Mouse (Mus musculus): ENCODE measurements around the gene Glp1r. TPM values are rescaled to one million over a fixed set of nuclear protein-coding genes. Genes with fewer than 3 reads are reported as not detected.
A peak's percentile ranks its signal among the peaks of the same experiment; 100 is the strongest.

Gene Glp1r
- polyA plus RNA-seq (2015; fragmentation: Nextera tagmentation; extraction: Ambion mirVana), result 0.28 and 0.42 TPM in 2 replicates

GRCm38 (mm10) chr17:30901627-30902026 lies at the start of gene Glp1r:
Gene Glp1r (plus strand): TSS chr17:30901817.
- Histone ChIP-seq H3K9me3 (replicated peaks) (no peaks in the 10 kb centered on the region), H3K9ac (peak within 1 kb of the TSS; percentile 36; the same call in 1 of the 2 replicates), H3K4me3 (replicated peaks) (peak within 1 kb of the TSS; percentile 49), H3K27me3 (peaks cover 54% of the 10 kb centered on the region), H3K4me2 (peak within 1 kb of the TSS; percentile 94), H3K36me3 (no peaks in the 10 kb centered on the region), H3K27ac (no peak within 1 kb of the TSS), H3K4me1 (peaks cover 8% of the 10 kb centered on the region)
- WGBS, result under 1% methylated on average over 37 of the region's 37 CpGs
- ATAC-seq (replicated peaks; ENCODE audit: low FRiP score), result 0 out of 2 replicates have a peak, but pooled peaks have one; percentile 36

DNA sequence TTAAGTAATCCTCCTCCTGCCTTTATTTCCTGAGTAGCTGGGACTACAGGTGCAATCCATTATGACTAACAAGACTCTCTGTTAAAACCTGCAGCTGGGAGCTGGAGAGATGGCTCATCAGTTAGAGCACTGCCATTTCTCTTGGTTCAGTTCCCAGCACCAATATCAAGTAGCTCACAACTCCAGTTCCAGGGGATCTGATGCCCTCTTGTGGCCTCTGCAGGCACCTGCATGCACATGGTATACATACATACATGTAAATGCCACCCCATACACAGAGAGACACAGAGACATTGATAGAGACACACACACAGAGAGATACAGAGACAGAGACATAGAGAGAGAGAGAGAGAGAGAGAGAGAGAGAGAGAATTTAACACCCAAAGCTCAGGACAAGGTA lies 49.3 kb upstream of the Glp1r start:
- no peaks in the 10 kb centered on the region for H3K27me3 ChIP-seq
- H3K4me3 ChIP-seq (replicated peaks), result no peak overlapping the region
- no peaks in the 10 kb centered on the region for H3K4me1 ChIP-seq
- H3K4me2 ChIP-seq, result no peak overlapping the region
- no peaks in the 10 kb centered on the region for H3K36me3 ChIP-seq
- no peak overlapping the region for H3K27ac ChIP-seq
- H3K9ac ChIP-seq, result no peak overlapping the region
- H3K9me3 ChIP-seq (replicated peaks), result no peaks in the 10 kb centered on the region
- ATAC-seq (replicated peaks; ENCODE audit: low FRiP score), result no peak

GRCm38 (mm10) chr17:30857347-30857746 lies 44.3 kb upstream of the Glp1r start:
- Histone ChIP-seq H3K27ac (no peak overlapping the region), H3K27me3 (no peaks in the 10 kb centered on the region), H3K9me3 (replicated peaks) (no peaks in the 10 kb centered on the region), H3K4me3 (replicated peaks) (no peak overlapping the region), H3K4me2 (no peak overlapping the region), H3K36me3 (no peaks in the 10 kb centered on the region), H3K4me1 (peaks cover 16% of the 10 kb centered on the region), H3K9ac (no peak overlapping the region)
- WGBS, result 93% methylated on average over 5 of the region's 5 CpGs
- no peak for ATAC-seq (replicated peaks; ENCODE audit: low FRiP score)

DNA sequence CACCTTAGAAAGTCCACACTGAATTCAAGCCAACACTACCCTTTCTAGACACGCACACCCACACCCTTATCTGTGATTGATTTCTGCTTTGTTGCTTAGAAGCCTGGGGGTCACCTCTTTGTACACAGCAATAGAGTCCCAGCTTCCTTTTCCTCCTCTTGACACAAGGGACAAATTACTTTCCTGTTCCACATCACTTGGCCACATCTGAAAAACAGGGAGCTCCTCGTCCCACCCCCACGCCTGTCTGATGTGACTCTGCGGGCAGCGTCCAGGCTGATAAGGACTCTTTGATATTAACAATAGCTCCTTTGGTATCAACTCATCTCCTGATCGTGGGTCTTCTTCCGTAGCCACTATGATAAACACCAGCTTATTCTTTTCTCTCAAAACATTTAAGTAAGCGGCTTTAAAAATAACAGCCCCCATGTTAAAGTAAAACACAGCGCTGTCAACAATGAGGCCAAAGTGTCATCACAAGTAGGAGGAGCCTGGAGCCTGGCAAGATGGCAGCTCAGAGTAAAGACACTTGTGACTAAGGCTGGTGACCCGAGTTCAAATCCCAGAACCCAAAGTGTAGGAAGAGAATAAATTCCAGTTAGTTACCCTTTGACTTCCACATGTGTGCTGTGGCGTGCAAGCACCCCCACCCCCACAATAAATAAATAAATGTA lies 42.9 kb upstream of the Glp1r start:
- Histone ChIP-seq H3K4me2 (no peak overlapping the region), H3K4me1 (peaks cover 16% of the 10 kb centered on the region), H3K9ac (no peak overlapping the region), H3K27ac (no peak overlapping the region), H3K27me3 (no peaks in the 10 kb centered on the region), H3K4me3 (replicated peaks) (no peak overlapping the region), H3K9me3 (replicated peaks) (no peaks in the 10 kb centered on the region), H3K36me3 (no peaks in the 10 kb centered on the region)
- ATAC-seq (replicated peaks; ENCODE audit: low FRiP score), result no peak
- 38% methylated on average over 11 of the region's 11 CpGs for WGBS

GRCm38 (mm10) chr17:30859989-30860585 lies 41.5 kb upstream of the Glp1r start:
- Histone ChIP-seq H3K4me3 (replicated peaks) (no peak overlapping the region), H3K9ac (no peak overlapping the region), H3K36me3 (no peaks in the 10 kb centered on the region), H3K9me3 (replicated peaks) (no peaks in the 10 kb centered on the region), H3K4me1 (peaks cover 16% of the 10 kb centered on the region), H3K27ac (no peak overlapping the region), H3K4me2 (no peak overlapping the region), H3K27me3 (no peaks in the 10 kb centered on the region)
- ATAC-seq (replicated peaks; ENCODE audit: low FRiP score), result no peak
- 39% methylated on average over 10 of the region's 10 CpGs for WGBS

DNA sequence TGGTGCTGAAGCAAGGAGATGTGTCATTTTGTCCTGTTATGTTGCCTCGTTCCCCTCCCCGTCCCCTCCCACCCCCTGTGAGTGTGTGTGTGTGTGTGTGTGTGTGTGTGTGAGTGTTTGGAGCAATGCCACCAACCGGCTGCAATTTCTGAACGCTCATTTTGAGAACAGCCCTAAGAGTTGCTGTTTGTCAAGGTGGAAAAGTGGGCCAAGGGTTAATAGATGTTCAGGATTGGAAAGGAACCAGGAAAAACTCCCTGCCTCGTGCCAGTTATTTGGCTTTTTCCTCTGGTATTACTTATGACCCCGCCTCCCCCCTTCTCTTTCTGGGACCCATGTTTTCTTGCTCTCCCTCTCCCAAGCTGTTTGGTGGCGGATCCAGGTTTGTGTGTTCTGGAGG lies 41.0 kb upstream of the Glp1r start:
- WGBS, result 61% methylated on average over 7 of the region's 7 CpGs
- Histone ChIP-seq H3K9me3 (replicated peaks) (no peaks in the 10 kb centered on the region), H3K4me2 (no peak overlapping the region), H3K36me3 (no peaks in the 10 kb centered on the region), H3K4me3 (replicated peaks) (no peak overlapping the region), H3K4me1 (peaks cover 16% of the 10 kb centered on the region), H3K27me3 (no peaks in the 10 kb centered on the region), H3K9ac (no peak overlapping the region), H3K27ac (no peak overlapping the region)
- no peak for ATAC-seq (replicated peaks; ENCODE audit: low FRiP score)

- Histone ChIP-seq H3K9me3 (replicated peaks) (no peaks in the 10 kb centered on the region), H3K4me1 (peaks cover 4% of the 10 kb centered on the region; the same call in 1 of the 2 replicates), H3K4me3 (replicated peaks) (no peak overlapping the region), H3K9ac (no peak overlapping the region), H3K27me3 (no peaks in the 10 kb centered on the region), H3K36me3 (no peaks in the 10 kb centered on the region), H3K4me2 (no peak overlapping the region), H3K27ac (no peak overlapping the region)
- no peak for ATAC-seq (replicated peaks; ENCODE audit: low FRiP score)
- 64% methylated on average over 8 of the region's 8 CpGs for WGBS
These were observed 35.3 kb upstream of the Glp1r start for GRCm38 (mm10) chr17:30866281-30866680.

DNA sequence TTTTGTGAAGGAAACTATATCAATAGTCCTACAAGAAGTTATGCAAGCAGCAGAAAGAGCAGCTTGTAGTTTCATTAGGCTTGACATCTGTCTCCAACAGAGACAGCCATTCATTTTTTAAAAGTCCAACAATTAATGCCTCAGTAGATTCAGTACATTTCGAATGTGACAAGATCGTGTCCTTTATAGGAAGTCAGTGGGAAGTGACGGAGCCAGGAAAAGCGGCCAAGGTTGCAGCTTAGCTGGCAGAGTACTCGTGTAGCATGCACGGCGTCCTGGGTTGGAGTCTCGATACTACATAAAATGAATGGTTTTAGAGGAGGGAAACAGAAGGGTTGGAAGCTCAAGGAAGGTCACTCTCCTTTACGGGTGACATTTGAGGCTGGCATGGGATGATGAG lies 34.7 kb upstream of the Glp1r start:
- Histone ChIP-seq H3K4me3 (replicated peaks) (no peak overlapping the region), H3K4me2 (no peak overlapping the region), H3K27me3 (no peaks in the 10 kb centered on the region), H3K4me1 (no peaks in the 10 kb centered on the region), H3K36me3 (no peaks in the 10 kb centered on the region), H3K9ac (no peak overlapping the region), H3K27ac (no peak overlapping the region), H3K9me3 (replicated peaks) (no peaks in the 10 kb centered on the region)
- ATAC-seq (replicated peaks; ENCODE audit: low FRiP score), result no peak
- WGBS, result 68% methylated on average over 9 of the region's 9 CpGs

DNA sequence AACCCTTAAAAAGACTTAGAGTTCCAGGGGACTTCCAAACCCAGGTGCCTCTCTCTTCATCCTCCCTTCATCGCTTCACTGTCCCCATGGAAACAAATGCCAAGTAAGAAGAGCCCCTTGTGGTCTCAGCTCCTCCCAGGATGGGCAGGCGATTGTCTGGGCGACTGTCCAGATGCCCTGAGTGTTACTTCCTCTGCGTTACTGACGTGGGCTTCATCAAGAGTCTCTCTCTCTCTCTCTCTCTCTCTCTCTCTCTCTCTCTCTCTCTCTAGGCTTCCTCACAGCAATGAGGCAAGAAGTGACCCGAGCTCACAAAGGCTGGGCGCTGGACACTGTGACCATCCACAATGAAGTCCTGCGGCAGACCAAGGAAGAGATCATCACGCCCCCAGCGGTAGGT lies 30.6 kb upstream of the Glp1r start:
- no peak for ATAC-seq (replicated peaks; ENCODE audit: low FRiP score)
- Histone ChIP-seq H3K9me3 (replicated peaks) (no peaks in the 10 kb centered on the region), H3K4me1 (peaks cover 4% of the 10 kb centered on the region; the same call in 1 of the 2 replicates), H3K4me3 (replicated peaks) (no peak overlapping the region), H3K9ac (no peak overlapping the region), H3K27ac (no peak overlapping the region), H3K4me2 (no peak overlapping the region), H3K27me3 (no peaks in the 10 kb centered on the region), H3K36me3 (no peaks in the 10 kb centered on the region)
- WGBS, result 28% methylated on average over 10 of the region's 10 CpGs

DNA sequence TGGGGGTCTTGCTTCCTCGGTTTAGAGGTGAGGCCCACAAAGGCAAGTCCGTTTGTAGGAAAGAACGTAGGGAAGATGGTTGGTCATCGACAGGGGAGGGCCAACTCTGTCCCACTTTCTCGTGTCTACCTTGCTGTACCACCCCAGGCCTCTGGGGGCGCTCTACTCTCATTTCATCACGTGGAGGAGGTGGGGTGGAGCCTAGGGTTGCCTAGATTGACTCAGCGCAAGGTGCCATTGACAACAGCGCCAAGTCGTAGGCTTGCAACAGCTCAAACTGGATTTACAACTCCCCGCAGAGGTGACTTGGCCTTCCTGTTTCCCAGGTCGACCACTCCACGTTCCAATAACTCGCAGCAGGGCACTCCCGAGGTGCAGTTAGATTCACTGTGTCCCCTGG lies 27.3 kb upstream of the Glp1r start:
- Histone ChIP-seq H3K27ac (no peak overlapping the region), H3K9me3 (replicated peaks) (no peaks in the 10 kb centered on the region), H3K4me1 (peaks cover 4% of the 10 kb centered on the region; the same call in 1 of the 2 replicates), H3K27me3 (no peaks in the 10 kb centered on the region), H3K36me3 (no peaks in the 10 kb centered on the region), H3K4me2 (0 out of 2 replicates have a peak overlapping the region, but pooled peaks have one; percentile 19), H3K4me3 (replicated peaks) (no peak overlapping the region), H3K9ac (no peak overlapping the region)
- ATAC-seq (replicated peaks; ENCODE audit: low FRiP score), result no peak
- WGBS, result 56% methylated on average over 15 of the region's 15 CpGs

DNA sequence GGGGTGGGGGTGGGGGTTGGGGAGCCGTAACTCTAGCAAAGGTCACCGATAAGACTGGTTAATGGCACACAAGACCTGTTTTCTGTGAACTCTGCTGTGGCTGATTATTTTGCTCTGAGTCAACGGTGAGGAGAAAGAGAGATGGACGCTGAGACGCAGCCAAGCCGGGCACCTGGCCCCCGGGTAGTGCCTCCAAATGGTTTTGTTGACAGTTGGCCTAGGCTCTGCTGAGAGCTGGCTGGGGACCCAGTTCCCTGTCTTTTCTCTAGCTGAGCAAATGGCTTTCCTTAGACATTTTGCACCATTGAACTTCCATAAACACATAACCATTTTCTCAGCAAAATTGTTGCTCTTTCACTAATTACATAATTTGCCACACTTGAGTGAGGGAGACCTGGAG lies 24.2 kb upstream of the Glp1r start:
- H3K4me1 ChIP-seq, result peaks cover 4% of the 10 kb centered on the region; the same call in 1 of the 2 replicates
- no peaks in the 10 kb centered on the region for H3K9me3 ChIP-seq (replicated peaks)
- no peak overlapping the region for H3K4me3 ChIP-seq (replicated peaks)
- H3K9ac ChIP-seq, result no peak overlapping the region
- WGBS, result 51% methylated on average over 7 of the region's 7 CpGs
- ATAC-seq (replicated peaks; ENCODE audit: low FRiP score), result no peak
- no peak overlapping the region for H3K27ac ChIP-seq
- H3K27me3 ChIP-seq, result 0 out of 2 replicates have a peak, but pooled peaks cover 4% of the 10 kb centered on the region
- no peaks in the 10 kb centered on the region for H3K36me3 ChIP-seq
- H3K4me2 ChIP-seq, result no peak overlapping the region

DNA sequence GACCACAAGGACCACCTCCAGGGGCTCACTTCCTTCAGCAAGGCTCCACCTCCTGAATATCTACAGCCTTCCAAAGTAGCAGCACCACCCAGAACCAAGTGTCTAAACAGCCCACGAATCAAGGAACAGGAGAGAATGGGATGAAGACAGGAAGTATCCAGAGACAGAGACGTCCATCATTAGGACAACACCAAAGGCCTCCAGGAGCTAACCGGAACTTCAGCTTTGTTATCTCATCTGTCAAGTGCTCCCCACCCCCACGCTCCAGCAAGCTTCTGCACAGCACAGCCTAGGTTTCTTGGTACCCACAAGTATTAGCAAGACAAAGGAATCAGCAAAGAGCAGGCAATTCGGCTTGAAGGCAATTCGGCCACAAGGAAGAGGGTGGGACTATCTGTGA lies 23.0 kb upstream of the Glp1r start:
- H3K27me3 ChIP-seq, result peaks cover 15% of the 10 kb centered on the region; the same call in 1 of the 2 replicates
- H3K36me3 ChIP-seq, result no peaks in the 10 kb centered on the region
- no peak overlapping the region for H3K27ac ChIP-seq
- 21% methylated on average over 6 of the region's 6 CpGs for WGBS
- no peak overlapping the region for H3K9ac ChIP-seq
- no peak overlapping the region for H3K4me3 ChIP-seq (replicated peaks)
- no peaks in the 10 kb centered on the region for H3K9me3 ChIP-seq (replicated peaks)
- ATAC-seq (replicated peaks; ENCODE audit: low FRiP score), result no peak
- H3K4me2 ChIP-seq, result no peak overlapping the region
- H3K4me1 ChIP-seq, result peaks cover 7% of the 10 kb centered on the region; the same call in 1 of the 2 replicates

All from kidney, embryonic 15.5 days (tissue).